Mouse (Mus musculus) CH12.LX (cell line): ENCODE measurements around the gene Mrpl52. TPM values are rescaled to one million over a fixed set of nuclear protein-coding genes. Genes with fewer than 3 reads are reported as not detected.
A peak's percentile ranks its signal among the peaks of the same experiment; 100 is the strongest.

ENCODE experiments used
- DNase-seq: peaks from one replicate; pipeline ENCODE4 v3.0.0-alpha.2; 2013; ENCODE audit errors: extremely low read depth
- H3K27ac ChIP-seq: 2 replicates; pipeline ENCODE4 v1.5.1; 2012; ENCODE audit warnings: low read depth, mild to moderate bottlenecking, control low read depth, moderate library complexity; ENCODE audit not compliant: insufficient read depth
- H3K27me3 ChIP-seq: replicated peaks from 2 replicates; pipeline ENCODE3; 2012; ENCODE audit warnings: inconsistent platforms
- H3K36me3 ChIP-seq, 2 experiments: replicated peaks in 1 of 2; 2 replicates each; pipeline versions ENCODE3 to v1.6.1; 2012; ENCODE audit warnings: inconsistent platforms in 1 of 2, low read length in 1 of 2, mild to moderate bottlenecking in 1 of 2, mixed read lengths in 1 of 2, moderate library complexity in 1 of 2; ENCODE audit not compliant: control insufficient read depth in 1 of 2, insufficient read depth in 1 of 2
- H3K4me1 ChIP-seq, 2 experiments: 2 replicates each; pipeline ENCODE4 v1.6.1; 2012; ENCODE audit warnings: inconsistent platforms in 1 of 2, moderate library complexity in 1 of 2; ENCODE audit not compliant: insufficient read depth in 2 of 2, control insufficient read depth in 1 of 2
- H3K4me2 ChIP-seq: 2 replicates; pipeline ENCODE4 v1.6.1; 2012; ENCODE audit warnings: low read depth, mild to moderate bottlenecking, control low read depth; ENCODE audit not compliant: poor library complexity, insufficient read depth, severe bottlenecking
- H3K4me3 ChIP-seq, 3 experiments: fragments of 150-350 bp in 1 of 3; sonication (generic) in 1 of 3; replicated peaks in 1 of 3; 2 replicates each; pipeline versions ENCODE3 to v1.5.1; 2011 to 2012; ENCODE audit warnings: low read depth in 2 of 3, low read length in 2 of 3, mild to moderate bottlenecking in 2 of 3, moderate library complexity in 2 of 3, control low read depth in 1 of 3, improper control_type of control experiment in 1 of 3, inconsistent platforms in 1 of 3, mixed read lengths in 1 of 3; ENCODE audit not compliant: poor library complexity in 1 of 3
- H3K79me2 ChIP-seq: replicated peaks from 2 replicates; pipeline ENCODE4 v1.6.1; 2012; ENCODE audit warnings: mild to moderate bottlenecking, moderate library complexity; ENCODE audit not compliant: control insufficient read depth, poor library complexity, insufficient read depth, severe bottlenecking; ENCODE audit errors: extremely low read depth
- H3K9ac ChIP-seq: 2 replicates; pipeline ENCODE4 v1.6.1; 2012; ENCODE audit warnings: low read depth, mild to moderate bottlenecking, control low read depth, moderate library complexity; ENCODE audit not compliant: insufficient read depth
- H3K9me3 ChIP-seq: replicated peaks from 2 replicates; pipeline ENCODE3; 2012; ENCODE audit warnings: low read length, inconsistent platforms, mixed read lengths
- CHD1 ChIP-seq: IDR thresholded peaks from 2 replicates; pipeline ENCODE4 v1.6.1; 2012; ENCODE audit warnings: low read depth, low read length, improper control_type of control experiment, inconsistent platforms
- CHD2 ChIP-seq: IDR thresholded peaks from 2 replicates; pipeline ENCODE4 v1.6.1; 2011; ENCODE audit warnings: low read length, improper control_type of control experiment
- CTCF ChIP-seq, 2 experiments: IDR thresholded peaks in 1 of 2; conservative IDR thresholded peaks in 1 of 2; 2 replicates each; pipeline ENCODE4 v1.5.1; 2011 to 2012; ENCODE audit warnings: low read depth in 2 of 2, low read length in 2 of 2, improper control_type of control experiment in 1 of 2, inconsistent platforms in 1 of 2, mild to moderate bottlenecking in 1 of 2, moderate library complexity in 1 of 2
- E2F4 ChIP-seq: IDR thresholded peaks from 2 replicates; pipeline ENCODE4 v1.6.1; 2011; ENCODE audit warnings: low read depth, low read length, improper control_type of control experiment; ENCODE audit not compliant: insufficient replicate concordance
- EP300 ChIP-seq: IDR thresholded peaks from 2 replicates; pipeline ENCODE4 v1.6.1; 2011; ENCODE audit warnings: low read length, improper control_type of control experiment
- ETS1 ChIP-seq: conservative IDR thresholded peaks from 2 replicates; pipeline ENCODE4 v1.6.1; 2012; ENCODE audit warnings: low read depth, mild to moderate bottlenecking, inconsistent platforms, low read length, improper control_type of control experiment, moderate library complexity
- GABPA ChIP-seq: IDR thresholded peaks from 2 replicates; pipeline ENCODE4 v1.6.1; 2012; ENCODE audit warnings: low read depth, low read length, improper control_type of control experiment, inconsistent platforms; ENCODE audit not compliant: insufficient replicate concordance
- HCFC1 ChIP-seq: IDR thresholded peaks from 2 replicates; pipeline ENCODE4 v1.6.1; 2012; ENCODE audit warnings: low read depth, mild to moderate bottlenecking, inconsistent platforms, low read length, improper control_type of control experiment
- IRF4 ChIP-seq: IDR thresholded peaks from 2 replicates; pipeline ENCODE4 v1.6.1; 2014; ENCODE audit warnings: low read depth, mild to moderate bottlenecking, inconsistent platforms, low read length, improper control_type of control experiment
- JUN ChIP-seq: IDR thresholded peaks from 2 replicates; pipeline ENCODE4 v1.6.1; 2011; ENCODE audit warnings: low read depth, mild to moderate bottlenecking, low read length, improper control_type of control experiment, moderate library complexity; ENCODE audit not compliant: insufficient read depth
- JUND ChIP-seq: conservative IDR thresholded peaks from 2 replicates; pipeline ENCODE4 v1.6.1; 2011; ENCODE audit warnings: low read depth, low read length, improper control_type of control experiment
- MAFK ChIP-seq: IDR thresholded peaks from 2 replicates; pipeline ENCODE4 v1.6.1; 2011; ENCODE audit warnings: low read length, improper control_type of control experiment; ENCODE audit not compliant: insufficient replicate concordance
- MAZ ChIP-seq: IDR thresholded peaks from 2 replicates; pipeline ENCODE4 v1.6.1; 2012; ENCODE audit warnings: low read depth, mild to moderate bottlenecking, inconsistent platforms, low read length, improper control_type of control experiment, moderate library complexity
- MYC ChIP-seq: IDR thresholded peaks from 2 replicates; pipeline ENCODE4 v1.6.1; 2011; ENCODE audit warnings: low read depth, mild to moderate bottlenecking, improper control_type of control experiment, low read length
- NRF1 ChIP-seq: IDR thresholded peaks from 2 replicates; pipeline ENCODE4 v1.6.1; 2014; ENCODE audit warnings: low read depth, mild to moderate bottlenecking, inconsistent platforms, low read length, improper control_type of control experiment, moderate library complexity
- POLR2A ChIP-seq: IDR thresholded peaks from 2 replicates; pipeline ENCODE4 v1.6.1; 2011; ENCODE audit warnings: low read depth, mild to moderate bottlenecking, improper control_type of control experiment, low read length
- POLR2AphosphoS2 ChIP-seq: IDR thresholded peaks from 2 replicates; pipeline ENCODE4 v1.6.1; 2011; ENCODE audit warnings: low read depth, low read length, improper control_type of control experiment
- RAD21 ChIP-seq: IDR thresholded peaks from 2 replicates; pipeline ENCODE4 v1.6.1; 2011; ENCODE audit warnings: low read depth, mild to moderate bottlenecking, low read length, improper control_type of control experiment, moderate library complexity
- SIN3A ChIP-seq: IDR thresholded peaks from 2 replicates; pipeline ENCODE4 v1.6.1; 2012; ENCODE audit warnings: low read length, improper control_type of control experiment, inconsistent platforms
- SMC3 ChIP-seq: IDR thresholded peaks from 2 replicates; pipeline ENCODE4 v1.6.1; 2011; ENCODE audit warnings: low read depth, low read length, improper control_type of control experiment
- TBP ChIP-seq: conservative IDR thresholded peaks from 2 replicates; pipeline ENCODE4 v1.6.1; 2011; ENCODE audit warnings: low read depth, low read length, improper control_type of control experiment
- UBTF ChIP-seq: IDR thresholded peaks from 2 replicates; pipeline ENCODE4 v1.6.1; 2012; ENCODE audit warnings: low read depth, mild to moderate bottlenecking, inconsistent platforms, low read length, improper control_type of control experiment, moderate library complexity
- ZMIZ1 ChIP-seq: IDR thresholded peaks from 2 replicates; pipeline ENCODE4 v1.6.1; 2012; ENCODE audit warnings: low read depth, mild to moderate bottlenecking, inconsistent platforms, low read length, improper control_type of control experiment
- ZNF384 ChIP-seq: IDR thresholded peaks from 2 replicates; pipeline ENCODE4 v1.6.1; 2012; ENCODE audit warnings: low read depth, low read length, improper control_type of control experiment, inconsistent platforms
- dilution Hi-C: fragments of 300-500 bp; cut with MboI; formaldehyde crosslinking; loops from 2 replicates; pipeline ENCODE4 v1.14.3; 2020; ENCODE audit warnings: low sequenced_read_pairs; ENCODE audit not compliant: extremely low pct_unique_long_range_greater_than_20kb, extremely low pct_ligation_motif_present
- in situ Hi-C: fragments of 300-500 bp; cut with MboI; formaldehyde crosslinking; loops from 3 replicates; pipeline ENCODE4 v1.14.3; 2019; ENCODE audit warnings: low sequenced_read_pairs, low pct_ligation_motif_present, low pct_unique_long_range_greater_than_20kb, mixed read lengths
- polyA plus RNA-seq: library from polyadenylated mRNA; unstranded; fragments of >175 nt; gene quantifications from 2 replicates; pipeline ENCODE4 v1.2.1, GENCODE M21; 2012; ENCODE audit warnings: low read depth; ENCODE audit not compliant: insufficient read length
- total RNA-seq, 2 experiments: library from RNA; depleted of rRNA; stranded (reverse); fragments of 300-350 nt in 1 of 2; fragments of >200 nt in 1 of 2; gene quantifications; 2 replicates each; pipeline ENCODE4 v1.2.3; 2012 to 2014

Gene Mrpl52
- total and polyA plus RNA-seq, 3 experiments, result 87.9 to 309 (median 230) TPM

- TF ChIP-seq CHD1, result no peak
- TF ChIP-seq MAZ, result peak; percentile 64
- no peak for TF ChIP-seq JUND
- TF ChIP-seq GABPA, result no peak
- no peak for TF ChIP-seq UBTF
- no peak for TF ChIP-seq ZMIZ1
- TF ChIP-seq IRF4, result 0 out of 2 replicates have a peak, but pooled peaks have one; percentile 46
- 0 out of 2 replicates have a peak, but pooled peaks have one; percentile 16 for TF ChIP-seq SIN3A
- TF ChIP-seq POLR2AphosphoS2, result no peak
- peak; percentile 85 for TF ChIP-seq SMC3
- no peak for TF ChIP-seq EP300
- TF ChIP-seq POLR2A, result peak; percentile 49; the same call in 1 of the 2 replicates
- TF ChIP-seq, all 38 proteins: peak for 11
Observed at GRCm38 (mm10) chr14:54417623-54418081, 9.1 kb upstream of the Mrpl52 start, which contains the start of gene Slc7a7 (continued).

- DNase-seq, result no peak
- dilution Hi-C loops, result no loop called here
- TF ChIP-seq ETS1 (no peak), MYC (no peak), JUN (no peak), JUND (no peak), CHD1 (no peak), ZNF384 (no peak), CTCF (conservative IDR thresholded peaks at IDR 0.05 in 1 of 2, IDR thresholded peaks at IDR 0.05 in 1 of 2; ENCODE audit: low read depth in 2 of 2, low read length in 2 of 2) (no peak), TBP (no peak), CHD2 (no peak), RAD21 (no peak), MAFK (no peak), NRF1 (no peak), EP300 (no peak), E2F4 (no peak), HCFC1 (no peak)
- Histone ChIP-seq H3K9ac (no peak overlapping the region), H3K4me3 (no peak overlapping the region), H3K36me3 (no peaks in the 10 kb centered on the region), H3K79me2 (no peaks in the 10 kb centered on the region), H3K4me1 (peaks cover 0 to 28% of the 10 kb centered on the region in 2 experiments; a peak in 2 of 4 replicates), H3K4me2 (no peak overlapping the region), H3K9me3 (no peaks in the 10 kb centered on the region), H3K27me3 (no peaks in the 10 kb centered on the region), H3K27ac (no peak overlapping the region)
- in situ Hi-C loops, result loop anchor here (25.0 kb wide), 1 partner anchor 359 kb away; no protein-coding TSS in a partner anchor
Observed at GRCm38 (mm10) chr14:54421014-54421413, 5.7 kb upstream of the Mrpl52 start.
